Mouse (Mus musculus) embryonic facial prominence, embryonic 14.5 days (tissue): ENCODE results near the gene Agap1. TPM values are rescaled to one million over a fixed set of nuclear protein-coding genes. Genes with fewer than 3 reads are reported as not detected.
A peak's percentile ranks its signal among the peaks of the same experiment; 100 is the strongest.

ENCODE experiments used
- ATAC-seq: fragments of 200-750 bp; cut with Nextera tagmentation; 2 replicates; pipeline ENCODE4 v1.8.0; 2017; ENCODE audit warnings: low read depth, moderate number of reproducible peaks, moderate TSS enrichment
- DNase-seq: peaks from one replicate; pipeline ENCODE4 v3.0.0-alpha.2; 2015; ENCODE audit warnings: low spot score
- H3K27ac ChIP-seq: fragments of 300-500 bp; sonication (generic); replicated peaks from 2 replicates; pipeline ENCODE4 v1.5.1; 2014; ENCODE audit warnings: low read depth, mild to moderate bottlenecking, low read length, moderate library complexity
- H3K27me3 ChIP-seq: fragments of 300-500 bp; sonication (generic); replicated peaks from 2 replicates; pipeline ENCODE4 v1.6.1; 2014; ENCODE audit warnings: low read length; ENCODE audit not compliant: control insufficient read depth, insufficient read depth
- H3K36me3 ChIP-seq: fragments of 300-500 bp; sonication (generic); 2 replicates; pipeline ENCODE4 v1.6.1; 2014; ENCODE audit warnings: low read length, mixed read lengths; ENCODE audit not compliant: control insufficient read depth, insufficient read depth
- H3K4me1 ChIP-seq: fragments of 300-500 bp; sonication (generic); 2 replicates; pipeline ENCODE4 v1.6.1; 2014; ENCODE audit warnings: antibody characterized with exemption, low read length; ENCODE audit not compliant: control insufficient read depth, insufficient read depth
- H3K4me2 ChIP-seq: fragments of 300-500 bp; sonication (generic); 2 replicates; pipeline ENCODE4 v1.6.1; 2014; ENCODE audit warnings: low read depth, mild to moderate bottlenecking, low read length, moderate library complexity, mixed read lengths
- H3K4me3 ChIP-seq: fragments of 300-500 bp; sonication (generic); 2 replicates; pipeline ENCODE4 v1.5.1; 2014; ENCODE audit warnings: low read depth, mild to moderate bottlenecking, low read length
- H3K9ac ChIP-seq: fragments of 300-500 bp; sonication (generic); 2 replicates; pipeline ENCODE4 v1.6.1; 2014; ENCODE audit warnings: low read depth, mild to moderate bottlenecking, low read length, moderate library complexity, mixed read lengths
- H3K9me3 ChIP-seq: fragments of 300-500 bp; sonication (generic); 2 replicates; pipeline ENCODE4 v1.6.1; 2016; ENCODE audit warnings: low read length; ENCODE audit not compliant: control insufficient read depth
- WGBS: fragments of 180-500 bp; shearing (Covaris S2); extraction: QIAGEN DNeasy Blood & Tissue Kit; methylation state at CpG from one replicate; pipeline ENCODE4 v1.1.7; 2014; 5-methylcytosine and 5-hydroxymethylcytosine counted together
- polyA plus RNA-seq: library from polyadenylated mRNA; unstranded; fragments of >200 nt; fragmentation: Nextera tagmentation; extraction: Ambion mirVana; gene quantifications from 2 replicates; pipeline ENCODE4 v1.2.1, GENCODE M21; 2014

The Agap1 gene
- polyA plus RNA-seq, 1 experiment from 2014 or later: 19.9 TPM

DNA sequence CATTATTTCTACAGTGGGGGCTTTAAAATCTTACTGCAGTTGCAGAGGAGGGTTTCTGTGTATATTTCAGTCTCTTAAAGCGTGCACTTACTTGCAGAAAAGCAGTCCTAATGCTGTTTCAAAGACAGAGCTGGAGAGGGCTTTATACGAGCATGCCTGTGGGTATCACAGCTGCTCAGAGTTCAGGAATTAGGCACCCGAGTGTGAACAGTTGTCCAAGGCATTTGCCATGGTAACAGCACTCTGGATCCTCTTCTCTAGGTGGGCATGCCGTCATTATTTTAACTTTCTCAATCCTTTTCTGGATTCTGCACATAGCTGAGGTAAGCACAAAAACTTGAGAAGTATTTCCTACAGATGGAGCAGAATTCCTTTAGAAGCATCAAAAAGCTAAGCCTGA is 321.1 kb downstream of the Agap1 start:
- ATAC-seq (no peak; the same call in 1 of the 2 replicates), DNase-seq (peak; percentile 55)
- Histone ChIP-seq H3K36me3 (0 out of 2 replicates have a peak, but pooled peaks cover 4% of the 10 kb centered on the region), H3K9ac (no peak overlapping the region), H3K9me3 (no peaks in the 10 kb centered on the region), H3K27me3 (no peaks in the 10 kb centered on the region), H3K4me3 (no peak overlapping the region), H3K4me1 (no peaks in the 10 kb centered on the region), H3K4me2 (no peak overlapping the region), H3K27ac (no peak overlapping the region)
- WGBS: 43% methylated on average over 4 of the region's 4 CpGs

DNA sequence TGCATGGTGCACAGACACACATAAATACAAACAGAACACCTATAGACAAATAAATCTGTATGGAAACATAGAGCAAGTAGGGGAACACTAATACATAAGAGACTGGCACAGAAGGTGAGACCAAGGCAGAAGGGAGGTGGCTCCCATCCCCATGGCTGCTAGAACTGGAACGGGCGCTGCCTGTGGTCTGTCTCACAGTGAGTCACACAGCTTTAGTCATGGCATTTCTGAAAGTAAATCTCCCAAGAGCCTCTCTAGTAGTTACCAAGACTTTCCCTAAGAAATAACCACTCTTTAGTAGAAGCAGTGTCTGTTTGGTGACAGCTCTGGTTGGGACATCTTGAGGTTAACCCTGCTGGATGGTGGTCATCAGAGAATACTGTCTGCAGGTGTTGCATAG is 326.1 kb downstream of the Agap1 start:
- Histone ChIP-seq H3K4me3 (no peak overlapping the region), H3K9me3 (no peaks in the 10 kb centered on the region), H3K9ac (no peak overlapping the region), H3K4me1 (0 out of 2 replicates have a peak, but pooled peaks cover 3% of the 10 kb centered on the region), H3K36me3 (0 out of 2 replicates have a peak, but pooled peaks cover 4% of the 10 kb centered on the region), H3K27me3 (no peaks in the 10 kb centered on the region), H3K27ac (no peak overlapping the region), H3K4me2 (no peak overlapping the region)
- ATAC-seq (no peak), DNase-seq (no peak)
- WGBS: 90% methylated on average over 2 of the region's 2 CpGs

DNA sequence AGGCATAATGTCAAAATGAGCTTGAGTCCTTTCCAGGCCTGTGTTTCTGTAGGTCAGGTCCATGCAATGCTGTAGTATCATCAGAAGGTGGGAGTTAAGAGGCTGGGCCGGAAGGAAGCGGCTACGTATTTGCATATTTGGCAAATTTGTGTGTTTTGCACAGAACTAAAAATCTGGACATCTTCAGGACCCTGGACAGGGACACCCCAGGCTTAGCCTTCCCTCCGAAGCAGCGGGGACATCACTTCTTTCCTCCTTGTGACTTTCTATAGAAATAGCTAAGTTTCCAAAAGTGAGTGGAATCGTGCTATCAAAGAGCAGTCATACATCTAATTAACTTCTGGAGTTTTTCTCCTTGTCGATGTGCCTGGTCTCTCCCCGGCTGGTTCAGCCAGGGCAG is 327.3 kb downstream of the Agap1 start:
- Histone ChIP-seq H3K27me3 (no peaks in the 10 kb centered on the region), H3K9me3 (no peaks in the 10 kb centered on the region), H3K4me3 (no peak overlapping the region), H3K9ac (no peak overlapping the region), H3K27ac (no peak overlapping the region), H3K4me2 (no peak overlapping the region), H3K36me3 (0 out of 2 replicates have a peak, but pooled peaks cover 4% of the 10 kb centered on the region), H3K4me1 (0 out of 2 replicates have a peak, but pooled peaks cover 3% of the 10 kb centered on the region)
- DNase-seq (peak; percentile 73), ATAC-seq (no peak)
- WGBS: 49% methylated on average over 8 of the region's 8 CpGs

DNA sequence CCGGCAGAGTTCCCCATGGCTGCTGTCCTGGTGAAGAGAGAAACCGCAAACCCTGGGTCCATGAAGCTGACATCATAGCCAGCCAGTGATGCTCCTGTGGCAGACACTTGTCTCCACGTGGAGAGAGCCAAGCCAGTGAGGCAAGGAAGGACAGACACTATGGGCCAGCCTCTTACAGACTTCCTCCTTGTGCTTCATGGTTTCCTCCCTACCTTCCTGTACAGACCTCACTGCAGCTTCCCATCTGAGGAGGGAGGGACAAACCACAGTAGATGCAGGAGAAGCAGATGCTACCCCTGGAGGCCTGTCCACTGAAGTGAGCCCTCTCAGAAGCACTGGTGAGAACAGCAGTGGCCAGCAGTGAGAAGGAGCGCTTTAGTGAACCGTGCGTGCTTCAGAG is 332.2 kb downstream of the Agap1 start:
- H3K9me3 ChIP-seq: no peaks in the 10 kb centered on the region
- DNase-seq (no peak), ATAC-seq (no peak)
- H3K4me1 ChIP-seq: 0 out of 2 replicates have a peak, but pooled peaks cover 3% of the 10 kb centered on the region
- no peak overlapping the region for H3K9ac ChIP-seq
- no peak overlapping the region for H3K4me2 ChIP-seq
- no peak overlapping the region for H3K27ac ChIP-seq
- 83% methylated on average over 6 of the region's 6 CpGs for WGBS
- no peaks in the 10 kb centered on the region for H3K27me3 ChIP-seq
- H3K4me3 ChIP-seq: no peak overlapping the region
- H3K36me3 ChIP-seq: peaks cover 9% of the 10 kb centered on the region; the same call in 1 of the 2 replicates

DNA sequence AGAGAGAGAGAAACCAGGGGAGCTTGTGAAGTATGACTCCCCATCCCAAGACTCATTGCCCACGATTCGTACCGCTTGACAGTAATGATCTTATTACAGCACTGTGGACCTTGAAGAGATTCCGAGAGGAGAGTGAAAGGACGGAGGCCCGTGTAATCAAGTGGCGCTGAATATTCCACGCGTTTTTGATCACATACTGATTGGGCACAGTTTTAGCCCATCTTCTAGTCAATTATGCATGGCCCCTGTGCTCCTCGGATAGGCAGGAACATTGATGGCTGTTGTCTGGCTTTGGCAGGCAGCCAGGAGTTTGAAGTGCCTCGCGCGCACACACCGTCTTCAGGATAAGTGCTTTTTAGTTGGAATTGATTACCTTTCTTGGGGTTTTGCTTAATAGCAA is 344.1 kb downstream of the Agap1 start:
- Histone ChIP-seq H3K9ac (no peak overlapping the region), H3K27ac (no peak overlapping the region), H3K4me1 (no peaks in the 10 kb centered on the region), H3K27me3 (no peaks in the 10 kb centered on the region), H3K4me3 (no peak overlapping the region), H3K4me2 (no peak overlapping the region), H3K9me3 (no peaks in the 10 kb centered on the region), H3K36me3 (peaks cover 9% of the 10 kb centered on the region; the same call in 1 of the 2 replicates)
- no peak for DNase-seq
- ATAC-seq: no peak
- 64% methylated on average over 14 of the region's 14 CpGs for WGBS

DNA sequence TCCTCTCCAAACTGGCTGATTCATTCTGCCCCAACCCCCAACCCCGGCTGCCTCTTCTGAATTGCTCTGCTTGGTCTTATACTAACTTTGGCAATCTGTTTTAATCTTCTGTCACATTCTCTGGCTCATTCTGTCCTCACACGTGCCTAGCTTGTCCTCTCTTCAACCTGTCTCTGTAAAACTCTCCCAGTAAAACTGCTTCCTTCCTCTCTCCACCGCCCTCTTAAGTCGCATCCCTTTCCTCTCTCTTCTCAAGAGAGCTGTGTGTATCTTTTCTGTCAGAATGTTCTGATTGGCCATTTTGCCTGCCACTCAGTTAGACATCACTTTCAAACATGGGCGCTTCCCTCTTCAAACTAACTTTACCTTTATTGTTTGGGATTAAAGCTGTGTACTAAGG is 346.9 kb downstream of the Agap1 start:
- no peak overlapping the region for H3K4me3 ChIP-seq
- ATAC-seq (no peak), DNase-seq (no peak)
- no peak overlapping the region for H3K4me2 ChIP-seq
- no peaks in the 10 kb centered on the region for H3K4me1 ChIP-seq
- no peak overlapping the region for H3K9ac ChIP-seq
- H3K9me3 ChIP-seq: no peaks in the 10 kb centered on the region
- 0 out of 2 replicates have a peak, but pooled peaks cover 2% of the 10 kb centered on the region for H3K36me3 ChIP-seq
- H3K27ac ChIP-seq: no peak overlapping the region
- 77% methylated on average over 5 of the region's 5 CpGs for WGBS
- H3K27me3 ChIP-seq: no peaks in the 10 kb centered on the region

DNA sequence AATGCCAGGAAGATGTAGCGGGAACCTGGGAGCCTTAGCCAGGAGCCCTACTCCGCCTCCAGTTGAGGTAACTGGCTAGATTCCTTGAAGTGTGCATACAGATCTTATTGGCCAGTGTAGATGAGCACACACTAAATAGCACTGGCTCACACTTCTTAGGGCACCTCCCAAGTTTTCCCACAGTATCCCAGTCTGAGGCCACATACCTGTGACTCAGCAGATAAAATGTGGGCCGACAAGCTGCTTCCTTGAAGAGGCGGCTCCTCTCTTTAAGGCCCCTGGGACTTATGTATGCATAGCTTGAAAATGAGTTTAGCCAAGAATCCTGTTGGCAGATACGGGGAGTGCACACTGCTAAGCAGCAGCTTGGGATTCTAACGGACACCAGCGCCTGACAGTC is 350.4 kb downstream of the Agap1 start:
- H3K4me2 ChIP-seq: no peak overlapping the region
- no peaks in the 10 kb centered on the region for H3K4me1 ChIP-seq
- DNase-seq (no peak), ATAC-seq (no peak)
- H3K9me3 ChIP-seq: no peaks in the 10 kb centered on the region
- no peak overlapping the region for H3K27ac ChIP-seq
- no peaks in the 10 kb centered on the region for H3K27me3 ChIP-seq
- H3K4me3 ChIP-seq: no peak overlapping the region
- 0 out of 2 replicates have a peak, but pooled peaks cover 9% of the 10 kb centered on the region for H3K36me3 ChIP-seq
- WGBS: 77% methylated on average over 7 of the region's 7 CpGs
- H3K9ac ChIP-seq: no peak overlapping the region

DNA sequence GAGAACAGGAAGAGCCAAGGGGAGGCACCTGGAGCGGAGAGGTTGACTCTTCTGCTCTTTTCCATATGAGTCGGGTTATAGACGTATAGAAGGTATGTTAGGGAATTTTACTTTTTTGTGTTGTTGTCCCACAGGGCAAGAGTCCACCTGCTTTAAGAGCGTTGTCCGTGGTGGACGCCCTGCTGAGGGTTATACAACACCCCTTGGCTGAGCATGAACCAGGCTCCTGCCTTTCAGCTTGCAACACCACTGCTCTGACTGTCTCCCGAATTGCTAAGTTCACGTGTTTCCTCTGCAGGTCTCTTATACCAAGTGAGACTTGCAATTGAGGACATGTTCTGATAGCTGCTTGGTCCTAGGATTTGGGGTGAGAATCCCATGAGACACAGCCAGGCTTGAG is 358.2 kb downstream of the Agap1 start:
- Histone ChIP-seq H3K4me1 (0 out of 2 replicates have a peak, but pooled peaks cover 9% of the 10 kb centered on the region), H3K9ac (no peak overlapping the region), H3K9me3 (no peaks in the 10 kb centered on the region), H3K4me3 (no peak overlapping the region), H3K27ac (no peak overlapping the region), H3K4me2 (no peak overlapping the region), H3K36me3 (no peaks in the 10 kb centered on the region), H3K27me3 (no peaks in the 10 kb centered on the region)
- ATAC-seq: no peak
- DNase-seq: no peak
- 85% methylated on average over 8 of the region's 8 CpGs for WGBS

DNA sequence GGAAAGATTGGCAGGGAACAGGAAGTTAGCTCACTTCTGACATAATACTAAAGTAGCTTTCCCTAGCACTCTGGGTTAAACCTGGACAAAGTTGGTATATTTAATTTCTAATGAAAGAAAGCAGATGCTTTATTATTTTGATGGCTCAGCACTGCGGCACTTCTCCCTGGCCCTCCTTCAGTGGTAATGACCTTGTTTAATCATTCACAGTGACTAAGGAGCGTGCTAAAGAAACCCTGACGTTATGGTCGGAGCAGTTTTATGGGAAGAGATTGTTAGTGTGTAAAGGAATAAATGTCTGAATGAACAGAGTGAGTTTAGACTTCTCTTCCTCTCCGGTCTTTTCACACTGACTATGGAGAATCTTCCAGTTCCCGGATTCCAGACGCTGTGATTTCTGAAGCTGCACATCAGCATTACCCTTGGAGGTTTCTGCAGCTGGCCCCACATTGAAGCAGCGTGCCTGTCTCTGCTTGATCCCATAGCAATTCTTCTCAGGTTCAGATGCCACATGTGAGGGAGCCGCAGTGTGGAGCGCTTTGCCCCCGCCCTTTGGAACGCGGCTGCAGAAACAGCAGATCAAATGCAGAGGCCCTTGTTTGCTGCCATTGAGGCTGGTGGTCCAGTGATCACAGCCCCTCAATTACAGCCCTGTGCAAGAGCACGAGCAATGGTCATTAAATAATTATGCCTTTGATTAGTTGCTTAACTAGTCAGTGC is 362.0 kb downstream of the Agap1 start:
- 28% methylated on average over 14 of the region's 14 CpGs for WGBS
- H3K27me3 ChIP-seq: no peaks in the 10 kb centered on the region
- no peaks in the 10 kb centered on the region for H3K9me3 ChIP-seq
- H3K27ac ChIP-seq: no peak overlapping the region
- no peak overlapping the region for H3K9ac ChIP-seq
- H3K4me3 ChIP-seq: no peak overlapping the region
- H3K36me3 ChIP-seq: no peaks in the 10 kb centered on the region
- DNase-seq: peak; percentile 58
- 0 out of 2 replicates have a peak, but pooled peaks have one; percentile 30 for ATAC-seq
- H3K4me1 ChIP-seq: 0 out of 2 replicates have a peak, but pooled peaks cover 9% of the 10 kb centered on the region
- H3K4me2 ChIP-seq: no peak overlapping the region
